Mouse (Mus musculus) megakaryocyte progenitor cell, adult 5-6 weeks (primary cell): ENCODE results near the gene Gm20662. TPM values are rescaled to one million over a fixed set of nuclear protein-coding genes. Genes with fewer than 3 reads are reported as not detected.

Experiments
- ATAC-seq: replicated peaks from 2 replicates; pipeline ENCODE4 v1.8.0; 2016; ENCODE audit warnings: mild to moderate bottlenecking, moderate TSS enrichment, inconsistent platforms; ENCODE audit not compliant: poor library complexity
- total RNA-seq, 2 experiments: library from RNA; stranded (forward) in 1 of 2; stranded (reverse) in 1 of 2; fragments of 157-497, 149-512 nt in 1 of 2; fragments of 200-1000 nt in 1 of 2; gene quantifications; 2 replicates each; pipeline versions ENCODE4 v1.2.3 to v1.2.4; 2015 to 2017

Gene Gm20662
- total RNA-seq, 2 experiments from 2014 or later: 1.9 TPM; not detected in 1

- peak; percentile 29 for ATAC-seq
These were observed 84.0 kb downstream of the Gm20662 start, which contains the start of gene Mst1 for GRCm38 (mm10) chr9:108080168-108080567. Mst1 (plus strand) TSS chr9:108080436.

- ATAC-seq: no peak
These were observed 86.4 kb downstream of the Gm20662 start for GRCm38 (mm10) chr9:108082549-108082948.

- ATAC-seq: peak; percentile 52
These were observed 86.9 kb downstream of the Gm20662 start, which contains the start of gene Rnf123 for GRCm38 (mm10) chr9:108082988-108083431. Rnf123 (minus strand) TSS chr9:108083346.

GRCm38 (mm10) chr9:108083561-108083960 is 87.4 kb downstream of the Gm20662 start:
- ATAC-seq: 0 out of 2 replicates have a peak, but pooled peaks have one; percentile 6

- no peak for ATAC-seq
These were observed 89.1 kb downstream of the Gm20662 start for GRCm38 (mm10) chr9:108085261-108085660.

- no peak for ATAC-seq
These were observed 94.5 kb downstream of the Gm20662 start for GRCm38 (mm10) chr9:108090611-108091120.

- no peak for ATAC-seq
These were observed 97.4 kb downstream of the Gm20662 start for GRCm38 (mm10) chr9:108093586-108093985.

GRCm38 (mm10) chr9:108094184-108094941 is 98.2 kb downstream of the Gm20662 start, which contains the start of gene Apeh:
Apeh (minus strand) TSS chr9:108094606.
- ATAC-seq: peak; percentile 79

Other genes starting within 250 kb of the Gm20662 start
- 110 and 146 TPM in 2 replicates for gene Rbm5, start 225.4 kb upstream of the Gm20662 start, total RNA-seq (2015)
- gene Rbm5, start 225.4 kb upstream of the Gm20662 start, total RNA-seq (2017): 142 and 235 TPM in 2 replicates
- gene Rbm6, start 123.1 kb upstream of the Gm20662 start, total RNA-seq (2015): 74.5 and 80.7 TPM in 2 replicates
- 131 and 179 TPM in 2 replicates for gene Rbm6, start 123.1 kb upstream of the Gm20662 start, total RNA-seq (2017)
- gene Mon1a, start 108.2 kb upstream of the Gm20662 start, total RNA-seq (2015): 5.3 and 5.9 TPM in 2 replicates
- gene Mon1a, start 108.2 kb upstream of the Gm20662 start, total RNA-seq (2017): 16.6 and 18.4 TPM in 2 replicates
- 0.22 TPM in 1 of 2 replicates, not detected in the other for gene Mst1r, start 89.5 kb upstream of the Gm20662 start, total RNA-seq (2015)
- 0.07 TPM in 1 of 2 replicates, not detected in the other for gene Mst1r, start 89.5 kb upstream of the Gm20662 start, total RNA-seq (2017)
- 0.05 TPM in 1 of 2 replicates, not detected in the other for gene Actl11, start 67.9 kb upstream of the Gm20662 start, total RNA-seq (2015)
- not detected in 2 replicates for gene Actl11, start 67.9 kb upstream of the Gm20662 start, total RNA-seq (2017)
- gene Camkv, start 60.7 kb upstream of the Gm20662 start, total RNA-seq (2015): not detected in 2 replicates
- gene Camkv, start 60.7 kb upstream of the Gm20662 start, total RNA-seq (2017): 0.20 TPM in 1 of 2 replicates, not detected in the other
- 10.1 and 11.3 TPM in 2 replicates for gene Traip, start 46.2 kb upstream of the Gm20662 start, total RNA-seq (2015)
- gene Traip, start 46.2 kb upstream of the Gm20662 start, total RNA-seq (2017): 22.7 and 32.7 TPM in 2 replicates
- gene Uba7, start 20.8 kb upstream of the Gm20662 start, total RNA-seq (2015): 29.6 and 34.4 TPM in 2 replicates
- gene Uba7, start 20.8 kb upstream of the Gm20662 start, total RNA-seq (2017): 30.1 and 34.7 TPM in 2 replicates
- 0.49 TPM in 1 of 2 replicates, not detected in the other for gene Gm20661, start 13.3 kb upstream of the Gm20662 start, total RNA-seq (2015)
- not detected in 2 replicates for gene Gm20661, start 13.3 kb upstream of the Gm20662 start, total RNA-seq (2017)
- 13.7 and 23.2 TPM in 2 replicates for gene Inka1, start 10.5 kb upstream of the Gm20662 start, total RNA-seq (2015)
- gene Inka1, start 10.5 kb upstream of the Gm20662 start, total RNA-seq (2017): 18.2 and 22.6 TPM in 2 replicates
- 0.35 and 0.61 TPM in 2 replicates for gene Cdhr4, start 3.9 kb upstream of the Gm20662 start, total RNA-seq (2015)
- gene Cdhr4, start 3.9 kb upstream of the Gm20662 start, total RNA-seq (2017): not detected in 2 replicates
- gene Ip6k1, start 6.2 kb downstream of the Gm20662 start, total RNA-seq (2015): 12.5 and 19.1 TPM in 2 replicates
- 22.8 and 35.4 TPM in 2 replicates for gene Ip6k1, start 6.2 kb downstream of the Gm20662 start, total RNA-seq (2017)
- 7.4 and 11.7 TPM in 2 replicates for gene Gmppb, start 52.9 kb downstream of the Gm20662 start, total RNA-seq (2015)
- 42.7 and 43.7 TPM in 2 replicates for gene Gmppb, start 52.9 kb downstream of the Gm20662 start, total RNA-seq (2017)
- gene Amigo3, start 56.8 kb downstream of the Gm20662 start, total RNA-seq (2015): 1.3 TPM in 2 replicates
- 2.0 and 2.6 TPM in 2 replicates for gene Amigo3, start 56.8 kb downstream of the Gm20662 start, total RNA-seq (2017)
- gene Mst1, start 84.1 kb downstream of the Gm20662 start, total RNA-seq (2015): 0.46 and 3.1 TPM in 2 replicates
- gene Mst1, start 84.1 kb downstream of the Gm20662 start, total RNA-seq (2017): 0.37 and 0.74 TPM in 2 replicates
- 34.5 and 35.8 TPM in 2 replicates for gene Rnf123, start 87.0 kb downstream of the Gm20662 start, total RNA-seq (2015)
- 18.8 and 34.8 TPM in 2 replicates for gene Rnf123, start 87.0 kb downstream of the Gm20662 start, total RNA-seq (2017)
- gene Apeh, start 98.3 kb downstream of the Gm20662 start, total RNA-seq (2015): 45.9 and 64.3 TPM in 2 replicates
- 71.0 and 110 TPM in 2 replicates for gene Apeh, start 98.3 kb downstream of the Gm20662 start, total RNA-seq (2017)
- 4.7 and 5.5 TPM in 2 replicates for gene Bsn, start 194.0 kb downstream of the Gm20662 start, total RNA-seq (2015)
- gene Bsn, start 194.0 kb downstream of the Gm20662 start, total RNA-seq (2017): 3.2 and 4.0 TPM in 2 replicates